Comparison of ENCODE assay signal across 8 mouse cellular contexts in genomic region chr5:98185806-98186751, GRCm38 (mm10). TPM values are rescaled to one million over a fixed set of nuclear protein-coding genes. Genes with fewer than 3 reads are reported as not detected.
DNase-seq lines count a peak whose midpoint lies in the region; ATAC-seq and TF ChIP-seq lines count a peak whose summit lies in the region.

No protein-coding gene starts in this region.

- intact Hi-C loops in heart, postnatal 14 days (cut with DNase I): loop anchor here (1.0 kb wide), 1 partner anchor 143 kb away; the partner anchor contains the start of gene Cfap299

- H3K9me3 ChIP-seq in erythroblast, embryonic 14.5 days (ENCODE audit: control insufficient read depth, low read length): peaks cover 4% of the 10 kb centered on the region; the same call in 1 of the 2 replicates
- no peaks in the 10 kb centered on the region for H3K9me3 ChIP-seq in liver, embryonic 14.5 days (ENCODE audit: control insufficient read depth, low read length)

- TF ChIP-seq POLR2A in cortical plate, adult 2 months (IDR thresholded peaks at IDR 0.05; ENCODE audit: extremely low read depth, insufficient read depth, low read length): no peak
- TF ChIP-seq POLR2A in olfactory bulb, adult 2 months (IDR thresholded peaks at IDR 0.05; ENCODE audit: insufficient read depth, low read depth, low read length): no peak

- H3K9ac ChIP-seq in liver, embryonic 14.5 days (replicated peaks): no peak overlapping the region

- DNase-seq in heart, postnatal 14 days: peak; percentile 44 to 47
- DNase-seq in liver, embryonic 14.5 days (ENCODE audit: low read depth in 3 of 3, low spot score in 3 of 3): no peak
- no peak for DNase-seq in urinary bladder, postnatal 10 days (ENCODE audit: low spot score)

- H3K4me1 ChIP-seq in erythroblast, embryonic 14.5 days (ENCODE audit: control insufficient read depth): 0 out of 2 replicates have a peak, but pooled peaks cover 1% of the 10 kb centered on the region
- H3K4me1 ChIP-seq in cortical plate, adult 2 months (ENCODE audit: control insufficient read depth, insufficient read depth, low read length): no peaks in the 10 kb centered on the region; the same call in 1 of the 2 replicates
- no peaks in the 10 kb centered on the region for H3K4me1 ChIP-seq in liver, embryonic 14.5 days (replicated peaks; ENCODE audit: control insufficient read depth in 2 of 2, insufficient read depth in 2 of 2, low read length in 1 of 2)
- H3K4me1 ChIP-seq in olfactory bulb, adult 2 months (ENCODE audit: control insufficient read depth, insufficient read depth, low read length): peaks cover 18% of the 10 kb centered on the region

- peak overlapping the region; percentile 73 for H3ac ChIP-seq in C2C12 (ENCODE audit: control insufficient read depth, insufficient read length, low read depth)

- no peak for ATAC-seq in erythroblast, adult 5-6 weeks (replicated peaks; ENCODE audit: low FRiP score, poor library complexity, severe bottlenecking)
- ATAC-seq in liver, embryonic 14.5 days (ENCODE audit: insufficient read depth): no peak

- WGBS in liver, embryonic 14.5 days (ENCODE audit: insufficient replicate concordance): under 1% methylated on average over 78 of the region's 106 CpGs
- under 1% methylated on average over 99 of the region's 106 CpGs for WGBS in olfactory bulb, adult 2 months

- TF ChIP-seq EP300 in liver, embryonic 14.5 days (IDR thresholded peaks at IDR 0.05; ENCODE audit: low read depth): no peak

- TF ChIP-seq CTCF in C2C12 (IDR thresholded peaks at IDR 0.05; ENCODE audit: control insufficient read depth, insufficient read depth, insufficient read length): no peak
- TF ChIP-seq CTCF in cortical plate, adult 2 months (IDR thresholded peaks at IDR 0.05; ENCODE audit: extremely low read depth, insufficient read depth, low read length): no peak
- TF ChIP-seq CTCF in liver, embryonic 14.5 days (IDR thresholded peaks at IDR 0.05; ENCODE audit: low read depth): no peak
- no peak for TF ChIP-seq CTCF in olfactory bulb, adult 2 months (IDR thresholded peaks at IDR 0.05; ENCODE audit: insufficient read depth, low read depth, low read length)

- H3K36me3 ChIP-seq in erythroblast, embryonic 14.5 days (ENCODE audit: control insufficient read depth): no peaks in the 10 kb centered on the region
- H3K36me3 ChIP-seq in C2C12 (ENCODE audit: control insufficient read depth, insufficient read depth): no peaks in the 10 kb centered on the region
- H3K36me3 ChIP-seq in liver, embryonic 14.5 days (replicated peaks; ENCODE audit: control insufficient read depth, insufficient read depth, low read depth): no peaks in the 10 kb centered on the region

- H3K4me3 ChIP-seq in erythroblast, embryonic 14.5 days (replicated peaks): peak overlapping the region; percentile 28
- peak overlapping the region; percentile 39 for H3K4me3 ChIP-seq in C2C12 (ENCODE audit: insufficient read depth, poor library complexity, severe bottlenecking)
- H3K4me3 ChIP-seq in cortical plate, adult 2 months (ENCODE audit: insufficient read depth, low read length): peak overlapping the region; percentile 36
- peak overlapping the region in 1 of 2 experiments; percentile 43; a peak in 3 of 4 replicates for H3K4me3 ChIP-seq in liver, embryonic 14.5 days (ENCODE audit: insufficient read depth in 1 of 2, low read depth in 2 of 2, low read length in 2 of 2)
- peak overlapping the region; percentile 49 for H3K4me3 ChIP-seq in olfactory bulb, adult 2 months (ENCODE audit: insufficient read depth, low read depth, low read length)

- peaks cover 99% of the 10 kb centered on the region for H3K27me3 ChIP-seq in erythroblast, embryonic 14.5 days (ENCODE audit: control insufficient read depth)
- H3K27me3 ChIP-seq in C2C12 (ENCODE audit: control insufficient read depth, insufficient read depth, insufficient read length): no peaks in the 10 kb centered on the region
- H3K27me3 ChIP-seq in liver, embryonic 14.5 days (ENCODE audit: control insufficient read depth, insufficient read depth, low read length): peaks cover 93% of the 10 kb centered on the region

- no peaks in the 10 kb centered on the region for H3K79me3 ChIP-seq in C2C12 (ENCODE audit: low read depth)

- H3K27ac ChIP-seq in cortical plate, adult 2 months (ENCODE audit: insufficient read depth, low read length): 0 out of 2 replicates have a peak overlapping the region, but pooled peaks have one; percentile 60
- H3K27ac ChIP-seq in liver, embryonic 14.5 days: no peak overlapping the region
- H3K27ac ChIP-seq in olfactory bulb, adult 2 months (ENCODE audit: insufficient read depth, low read depth, low read length): no peak overlapping the region

- peak overlapping the region; percentile 58 for H3K4me2 ChIP-seq in liver, embryonic 14.5 days (ENCODE audit: low read depth)

- H3K79me2 ChIP-seq in C2C12 (ENCODE audit: control insufficient read depth, insufficient read depth): no peaks in the 10 kb centered on the region

TF ChIP-seq in C2C12, 6 proteins besides CTCF, POLR2A, EP300 and RAD21:
- TF ChIP-seq MYOD1 (IDR thresholded peaks at IDR 0.05; ENCODE audit: control insufficient read depth, insufficient read length, low read depth) (no peak), MYOG (IDR thresholded peaks at IDR 0.05; ENCODE audit: control insufficient read depth, extremely low read depth, insufficient read length) (no peak), USF1 (IDR thresholded peaks at IDR 0.05; ENCODE audit: low read depth) (no peak), MAX (IDR thresholded peaks at IDR 0.05) (no peak), CEBPB (IDR thresholded peaks at IDR 0.05; ENCODE audit: low read depth) (no peak), FOSL1 (IDR thresholded peaks at IDR 0.05; ENCODE audit: insufficient read depth, low read length, poor library complexity, severe bottlenecking) (no peak)
TF ChIP-seq in C2C12: peak in this region for 0.

RNA-seq across cellular contexts. Expression of gene Prdm8, which starts 19.1 kb away (rescaled TPM):
- 0.02 TPM in 1 of 2 replicates, not detected in the other for polyA plus RNA-seq in erythroblast, embryonic 14.5 days (2012)
- total RNA-seq in erythroblast, adult 5-6 weeks (2015; ENCODE audit: low replicate concordance): not detected in 2 replicates
- total RNA-seq in erythroblast, adult 5-6 weeks (2017; ENCODE audit: low replicate concordance): not detected in 2 replicates
- polyA plus RNA-seq in C2C12 (2012; fragmentation: generic; extraction: Trizol): 1.7 TPM
- polyA plus RNA-seq in cortical plate, adult 2 months (2012; rRNA removed): 19.9 and 23.2 TPM in 2 replicates
- under 1 TPM; 0.29 to 0.36 TPM for total RNA-seq in heart, postnatal 14 days (2021)
- 0.03 TPM in 1 of 2 replicates, not detected in the other for polyA plus RNA-seq in liver, embryonic 14.5 days (2012; rRNA removed)
- polyA plus RNA-seq in liver, embryonic 14.5 days (2014; fragmentation: Nextera tagmentation; extraction: Ambion mirVana): not detected in 2 replicates
- not detected in 2 replicates for polyA plus RNA-seq in olfactory bulb, adult 2 months (2012; ENCODE audit: insufficient read depth, insufficient read length, low replicate concordance, missing spikeins)

Comparison
In these comparisons a context has a peak if more than half of its experiments do, and no peak if none do; other contexts are left out.
1. DNase-seq: peak in heart, postnatal 14 days (2 of 2); none in liver, embryonic 14.5 days (0 of 3) and urinary bladder, postnatal 10 days (single experiment).